Mouse (Mus musculus) embryonic fibroblast, embryonic 13.5 days (primary cell): ENCODE results near the gene Cep128. TPM values are rescaled to one million over a fixed set of nuclear protein-coding genes. Genes with fewer than 3 reads are reported as not detected.

ENCODE experiments used
- H3K27ac ChIP-seq: 2 replicates; pipeline ENCODE4 v1.5.1; 2012; ENCODE audit warnings: low read length, control low read depth, inconsistent platforms; ENCODE audit not compliant: insufficient read depth
- H3K4me1 ChIP-seq: 2 replicates; pipeline ENCODE4 v1.6.1; 2011; ENCODE audit warnings: low read length; ENCODE audit not compliant: control insufficient read depth, insufficient read depth
- H3K4me3 ChIP-seq: 2 replicates; pipeline ENCODE4 v1.5.1; 2011; ENCODE audit warnings: mild to moderate bottlenecking, control low read depth, low read length; ENCODE audit not compliant: insufficient read depth
- CTCF ChIP-seq: IDR thresholded peaks from 2 replicates; pipeline ENCODE4 v1.5.1; 2011; ENCODE audit warnings: mild to moderate bottlenecking, control low read depth, low read length, moderate library complexity, borderline replicate concordance; ENCODE audit not compliant: insufficient read depth
- POLR2A ChIP-seq: IDR thresholded peaks from 2 replicates; pipeline ENCODE4 v1.6.1; 2011; ENCODE audit warnings: low read depth, mild to moderate bottlenecking, control low read depth, low read length, moderate library complexity
- polyA plus RNA-seq: library from polyadenylated mRNA; stranded (reverse); fragments of >200 nt; gene quantifications from 2 replicates; pipeline ENCODE4 v1.2.4, GENCODE M21; 2011; ENCODE audit warnings: low read depth; ENCODE audit not compliant: missing spikeins, insufficient read length

Gene Cep128
- polyA plus RNA-seq, 1 experiment = 9.9 TPM

DNA sequence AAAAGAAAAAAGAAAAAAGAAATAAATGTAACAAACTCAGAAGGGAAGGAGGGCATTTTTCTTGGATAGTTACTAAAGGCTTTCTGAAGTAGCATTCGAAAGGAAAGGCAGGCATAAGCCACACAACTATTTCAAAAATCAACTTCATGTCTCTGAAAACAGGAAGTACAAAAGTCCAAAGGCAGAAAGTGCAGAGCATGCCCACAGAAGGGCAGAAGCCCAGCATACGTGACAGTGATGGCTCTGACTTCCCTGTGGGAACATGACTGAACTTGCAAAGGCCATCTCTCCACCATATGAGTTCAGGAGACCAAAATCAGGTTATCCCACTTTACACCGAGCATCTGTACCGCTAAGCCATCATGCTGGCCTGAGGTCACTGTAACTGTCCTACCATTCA lies 71.6 kb downstream of the Cep128 start:
- Histone ChIP-seq H3K27ac (no peak overlapping the region), H3K4me1 (no peaks in the 10 kb centered on the region), H3K4me3 (no peak overlapping the region)
- TF ChIP-seq POLR2A (no peak), CTCF (no peak)

DNA sequence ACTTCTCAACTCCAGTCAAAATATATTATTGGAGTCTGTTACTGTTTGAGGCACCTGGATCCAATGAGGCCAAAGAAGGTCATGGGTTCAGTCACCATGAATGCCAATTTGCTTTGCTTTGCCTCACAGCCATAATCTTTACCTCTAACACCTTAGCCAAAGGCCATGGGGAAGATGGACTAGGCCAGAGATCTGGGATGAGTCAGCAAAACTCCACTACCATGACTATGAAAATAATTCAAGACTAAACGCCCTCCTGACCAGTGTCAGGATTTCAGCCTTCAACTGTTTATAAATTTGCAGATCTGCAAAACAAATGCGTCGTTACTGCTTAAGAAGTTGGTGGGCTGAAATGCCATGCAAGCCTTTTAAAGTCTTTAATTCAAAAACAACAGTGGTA lies 76.5 kb downstream of the Cep128 start:
- TF ChIP-seq CTCF (no peak), POLR2A (no peak)
- Histone ChIP-seq H3K4me3 (no peak overlapping the region), H3K27ac (no peak overlapping the region), H3K4me1 (no peaks in the 10 kb centered on the region)

DNA sequence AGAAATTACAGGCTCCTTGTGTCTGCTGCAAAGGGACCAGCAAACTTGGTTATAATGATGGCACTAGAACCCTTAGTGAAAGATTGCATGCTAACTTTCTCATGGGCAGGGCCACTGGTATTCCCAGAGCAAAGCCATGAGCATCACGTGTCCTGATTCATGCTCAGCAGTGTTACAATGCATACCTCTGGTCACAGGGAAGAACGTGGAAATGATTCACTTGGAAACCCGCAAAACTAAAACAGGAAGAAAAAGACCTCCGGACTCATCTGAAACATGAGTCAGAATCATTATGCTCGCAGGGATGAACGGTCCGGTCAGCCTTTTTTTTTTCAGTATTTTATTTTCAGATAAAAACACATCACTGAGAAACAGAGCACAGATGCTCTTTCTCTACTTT lies 78.4 kb downstream of the Cep128 start:
- Histone ChIP-seq H3K27ac (peak overlapping the region; percentile 77; the same call in 1 of the 2 replicates), H3K4me1 (no peaks in the 10 kb centered on the region), H3K4me3 (no peak overlapping the region)
- TF ChIP-seq CTCF (no peak), POLR2A (no peak)

DNA sequence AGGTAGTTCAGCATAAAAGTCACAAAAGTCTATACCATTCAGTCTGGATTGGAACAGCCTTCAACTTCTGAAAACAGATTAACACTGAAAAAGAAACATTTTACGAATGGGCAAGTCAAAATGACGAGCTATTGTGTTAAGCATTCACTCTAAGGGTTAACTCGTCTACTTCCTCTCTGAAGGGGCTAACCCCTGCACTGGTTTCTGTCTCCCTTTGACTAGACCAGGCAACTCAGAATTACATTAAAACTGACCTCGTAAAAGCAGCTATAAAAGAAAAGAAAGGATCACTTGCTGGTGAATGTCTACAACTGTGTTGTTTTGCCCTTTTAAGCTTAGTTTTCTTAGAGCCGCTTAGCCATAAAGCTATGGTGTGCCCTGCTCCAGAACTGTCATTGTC lies 79.2 kb downstream of the Cep128 start:
- H3K27ac ChIP-seq = peak overlapping the region; percentile 77
- no peaks in the 10 kb centered on the region for H3K4me1 ChIP-seq
- H3K4me3 ChIP-seq = no peak overlapping the region
- no peak for TF ChIP-seq POLR2A
- TF ChIP-seq CTCF = no peak

DNA sequence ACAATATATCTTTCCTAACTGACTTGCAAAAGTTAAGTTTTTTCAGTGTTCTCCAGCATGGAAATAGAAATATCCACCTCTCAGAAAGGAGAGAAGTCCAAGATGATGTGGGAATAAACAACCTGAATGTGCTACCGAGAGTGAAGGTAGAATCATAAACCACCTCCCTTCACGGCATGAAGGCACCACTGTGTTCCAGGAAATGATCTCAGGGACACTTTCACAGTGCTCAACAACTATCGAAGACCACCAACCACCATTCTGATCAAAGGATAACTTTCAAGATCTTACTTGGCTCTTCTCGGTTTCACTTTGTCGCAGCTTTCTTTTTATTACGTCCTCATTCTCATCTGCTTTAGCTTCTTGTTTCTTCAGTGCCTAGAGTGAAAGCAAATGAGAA lies 85.5 kb downstream of the Cep128 start:
- TF ChIP-seq POLR2A = no peak
- TF ChIP-seq CTCF = no peak
- Histone ChIP-seq H3K27ac (no peak overlapping the region), H3K4me1 (no peaks in the 10 kb centered on the region), H3K4me3 (no peak overlapping the region)

DNA sequence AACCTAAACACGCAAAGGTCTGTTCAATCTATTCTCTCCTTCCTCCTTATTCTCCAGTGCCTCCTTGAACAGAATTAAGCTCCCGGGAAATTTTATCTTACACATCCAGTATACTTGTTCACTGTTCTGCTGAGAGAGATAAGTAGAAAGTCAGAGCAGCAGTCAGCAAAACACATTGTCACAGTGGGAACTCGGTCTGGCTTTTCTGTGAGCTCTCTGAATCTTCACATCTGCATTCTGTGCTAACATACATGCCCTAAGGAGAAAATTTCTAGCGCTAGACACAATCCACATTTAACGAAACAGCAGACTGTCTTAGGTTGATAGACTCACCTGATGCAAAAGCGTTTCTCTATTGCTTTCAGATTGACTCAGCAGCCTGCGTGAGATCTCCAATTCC lies 88.3 kb downstream of the Cep128 start:
- H3K4me3 ChIP-seq = no peak overlapping the region
- H3K4me1 ChIP-seq = no peaks in the 10 kb centered on the region
- TF ChIP-seq CTCF = no peak
- no peak for TF ChIP-seq POLR2A
- H3K27ac ChIP-seq = no peak overlapping the region

DNA sequence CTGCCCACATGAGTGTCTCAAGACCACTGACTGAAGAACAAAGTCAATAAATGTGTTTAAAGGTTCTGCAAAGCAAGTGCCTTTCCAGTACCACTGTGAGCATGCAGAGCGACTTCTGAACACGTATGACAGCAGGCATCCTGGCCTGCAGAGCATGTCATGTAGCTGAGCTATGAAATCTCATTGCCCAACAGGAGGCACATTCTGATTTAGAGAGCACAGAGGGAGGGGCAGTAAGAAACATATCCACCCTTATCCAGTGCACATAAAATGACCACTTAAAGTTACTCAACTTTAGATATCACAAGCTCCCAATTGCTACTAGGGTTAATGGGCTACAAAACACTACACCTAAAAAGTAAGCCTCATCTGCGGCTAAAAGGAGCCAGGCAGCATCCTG lies 88.8 kb downstream of the Cep128 start:
- no peak overlapping the region for H3K4me3 ChIP-seq
- H3K4me1 ChIP-seq = no peaks in the 10 kb centered on the region
- H3K27ac ChIP-seq = no peak overlapping the region
- no peak for TF ChIP-seq POLR2A
- TF ChIP-seq CTCF = no peak

DNA sequence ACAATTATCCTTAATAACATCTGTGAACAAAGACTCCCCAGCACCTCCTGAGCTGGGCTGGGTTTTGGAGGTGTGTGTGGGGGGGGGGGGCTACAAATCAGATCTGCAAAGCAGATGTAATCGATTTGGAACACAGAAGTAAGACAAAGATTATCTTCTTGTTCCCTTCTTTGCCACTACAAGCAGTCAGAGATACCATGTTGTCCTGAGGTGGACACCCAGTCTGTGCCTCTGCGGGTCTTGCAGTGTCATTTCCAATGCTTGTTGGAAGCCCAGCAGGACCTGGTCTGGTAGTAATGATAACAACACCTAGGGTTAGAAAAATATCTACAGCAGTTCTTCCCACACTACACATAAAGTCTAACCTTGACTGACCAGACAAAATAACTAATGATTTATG lies 110.3 kb downstream of the Cep128 start:
- no peak overlapping the region for H3K27ac ChIP-seq
- no peak overlapping the region for H3K4me3 ChIP-seq
- no peaks in the 10 kb centered on the region for H3K4me1 ChIP-seq
- TF ChIP-seq POLR2A = no peak
- TF ChIP-seq CTCF = no peak

DNA sequence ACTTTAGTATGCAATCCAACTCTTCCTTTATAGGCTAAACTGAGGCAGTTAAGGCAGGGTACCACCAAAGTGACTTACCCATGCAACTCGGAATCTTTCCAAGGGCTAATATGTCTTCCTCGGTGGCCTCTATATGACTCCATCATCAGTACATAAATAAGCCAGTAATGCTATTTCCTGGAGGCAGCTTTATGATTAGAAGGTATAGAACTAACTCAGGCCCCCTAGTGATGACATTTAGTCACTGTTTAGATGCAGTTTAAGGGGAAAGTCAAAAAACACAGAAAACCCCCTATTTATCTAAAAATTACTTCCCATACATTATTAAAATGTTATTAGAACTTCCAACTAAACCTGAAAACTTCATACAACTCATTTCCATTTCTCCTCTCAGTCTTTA lies 114.6 kb downstream of the Cep128 start:
- H3K27ac ChIP-seq = no peak overlapping the region
- TF ChIP-seq POLR2A (no peak), CTCF (no peak)
- H3K4me1 ChIP-seq = no peaks in the 10 kb centered on the region
- H3K4me3 ChIP-seq = no peak overlapping the region

DNA sequence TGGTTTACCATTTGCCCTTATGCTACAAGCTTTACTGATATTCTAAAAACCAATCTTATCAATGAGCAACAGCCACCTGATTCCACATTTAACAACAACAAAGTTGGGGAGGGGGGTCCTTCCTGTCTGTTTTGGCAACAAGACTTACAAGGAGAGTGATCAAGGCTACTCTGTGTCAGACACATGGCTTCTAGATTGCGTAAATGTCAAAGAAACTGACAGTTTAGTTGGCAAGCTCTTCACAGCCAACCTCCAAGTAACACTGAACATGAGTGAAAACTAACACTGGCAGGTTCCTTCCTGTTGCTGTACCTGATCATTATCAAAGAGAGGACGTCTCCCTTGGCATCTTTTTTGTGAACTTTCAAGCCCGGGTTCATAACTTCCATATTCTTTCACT lies 115.2 kb downstream of the Cep128 start:
- TF ChIP-seq POLR2A (no peak), CTCF (no peak)
- H3K4me1 ChIP-seq = no peaks in the 10 kb centered on the region
- no peak overlapping the region for H3K4me3 ChIP-seq
- no peak overlapping the region for H3K27ac ChIP-seq

DNA sequence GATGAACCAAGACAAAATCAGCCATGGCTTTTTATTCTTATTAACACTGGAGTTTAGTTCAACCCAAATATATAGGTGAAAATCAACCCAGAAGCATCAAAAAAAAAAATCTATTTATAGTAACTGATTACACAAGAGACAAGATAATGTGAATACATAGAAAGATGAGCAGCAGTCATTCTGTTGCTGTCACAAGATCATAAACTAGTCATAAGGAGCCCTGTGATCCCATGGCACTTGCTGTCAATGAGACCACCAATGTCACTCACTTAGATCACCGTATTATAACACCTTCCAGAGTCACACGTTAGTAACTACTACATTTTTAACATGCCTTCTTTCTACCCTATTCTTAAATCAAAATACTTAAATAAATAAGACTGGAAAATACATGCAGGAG lies 118.2 kb downstream of the Cep128 start:
- Histone ChIP-seq H3K27ac (no peak overlapping the region), H3K4me1 (no peaks in the 10 kb centered on the region), H3K4me3 (no peak overlapping the region)
- TF ChIP-seq POLR2A (no peak), CTCF (no peak)
